Mouse (Mus musculus): ENCODE data around the gene Nubpl. TPM values are rescaled to one million over a fixed set of nuclear protein-coding genes. Genes with fewer than 3 reads are reported as not detected.

Nubpl gene
- polyA plus RNA-seq, 1 experiment: 6.4 TPM

DNA sequence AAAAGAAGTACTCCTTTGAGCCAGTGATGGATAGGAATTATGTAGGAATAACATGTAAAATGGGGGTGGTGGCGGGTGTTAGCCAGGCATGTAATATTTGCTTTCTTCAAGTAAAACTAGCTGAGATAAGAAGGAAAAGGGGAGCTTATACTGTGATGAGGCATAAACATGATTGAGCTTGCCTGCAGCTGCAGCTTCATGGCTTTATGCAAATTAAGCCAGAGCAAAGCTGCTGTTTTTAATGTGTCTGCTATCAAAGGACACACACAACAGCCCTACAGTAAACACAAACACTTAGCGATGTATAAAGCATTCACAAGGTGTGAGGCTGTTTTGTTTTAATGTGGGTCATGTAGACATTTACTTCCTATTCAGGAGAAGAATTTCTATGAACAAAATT lies 196.4 kb downstream of the Nubpl start:
- H3K79me3 ChIP-seq (ENCODE audit: low read depth): no peaks in the 10 kb centered on the region
- no peaks in the 10 kb centered on the region for H3K27me3 ChIP-seq (ENCODE audit: control insufficient read depth, insufficient read depth, insufficient read length)
- TF ChIP-seq MAX (IDR thresholded peaks at IDR 0.05) (no peak), CTCF (IDR thresholded peaks at IDR 0.05; ENCODE audit: control insufficient read depth, insufficient read depth, insufficient read length) (no peak), MYOG (IDR thresholded peaks at IDR 0.05; ENCODE audit: control insufficient read depth, extremely low read depth, insufficient read length) (no peak), FOSL1 (IDR thresholded peaks at IDR 0.05; ENCODE audit: insufficient read depth, low read length, poor library complexity, severe bottlenecking) (no peak), MYOD1 (IDR thresholded peaks at IDR 0.05; ENCODE audit: control insufficient read depth, insufficient read length, low read depth) (no peak), USF1 (IDR thresholded peaks at IDR 0.05; ENCODE audit: low read depth) (no peak), CEBPB (IDR thresholded peaks at IDR 0.05; ENCODE audit: low read depth) (no peak)
- no peak overlapping the region for H3K4me3 ChIP-seq (ENCODE audit: insufficient read depth, poor library complexity, severe bottlenecking)
- no peaks in the 10 kb centered on the region for H3K36me3 ChIP-seq (ENCODE audit: control insufficient read depth, insufficient read depth)
- no peaks in the 10 kb centered on the region for H3K79me2 ChIP-seq (ENCODE audit: control insufficient read depth, insufficient read depth)
- no peak overlapping the region for H3ac ChIP-seq (ENCODE audit: control insufficient read depth, insufficient read length, low read depth)

DNA sequence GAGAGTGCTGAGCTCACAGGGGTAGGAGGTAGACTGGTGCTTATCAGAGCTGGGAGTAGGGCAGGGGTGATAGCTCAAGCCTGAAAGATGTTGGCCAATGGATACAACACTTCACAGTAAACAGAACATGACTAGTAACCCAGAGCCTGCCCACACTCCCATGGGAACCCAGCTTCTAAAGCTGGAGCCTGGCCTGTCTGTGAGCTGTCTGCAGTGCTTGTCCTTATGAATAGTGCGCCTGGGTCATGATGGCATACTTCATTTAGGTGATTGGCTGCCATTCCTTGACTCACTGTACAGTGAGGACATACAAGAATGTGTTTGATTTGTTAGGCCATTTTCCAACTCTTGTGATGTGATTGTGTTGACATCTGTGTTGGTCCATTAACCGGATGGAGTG lies 200.5 kb downstream of the Nubpl start:
- TF ChIP-seq MYOD1 (IDR thresholded peaks at IDR 0.05; ENCODE audit: control insufficient read depth, insufficient read length, low read depth): no peak
- TF ChIP-seq MAX (IDR thresholded peaks at IDR 0.05): no peak
- no peak for TF ChIP-seq CEBPB (IDR thresholded peaks at IDR 0.05; ENCODE audit: low read depth)
- no peak for TF ChIP-seq USF1 (IDR thresholded peaks at IDR 0.05; ENCODE audit: low read depth)
- no peak for TF ChIP-seq CTCF (IDR thresholded peaks at IDR 0.05; ENCODE audit: control insufficient read depth, insufficient read depth, insufficient read length)
- no peak for TF ChIP-seq MYOG (IDR thresholded peaks at IDR 0.05; ENCODE audit: control insufficient read depth, extremely low read depth, insufficient read length)
- no peak for TF ChIP-seq FOSL1 (IDR thresholded peaks at IDR 0.05; ENCODE audit: insufficient read depth, low read length, poor library complexity, severe bottlenecking)
- no peak overlapping the region for H3K4me3 ChIP-seq (ENCODE audit: insufficient read depth, poor library complexity, severe bottlenecking)
- H3K79me3 ChIP-seq (ENCODE audit: low read depth): no peaks in the 10 kb centered on the region
- no peak overlapping the region for H3ac ChIP-seq (ENCODE audit: control insufficient read depth, insufficient read length, low read depth)
- H3K79me2 ChIP-seq (ENCODE audit: control insufficient read depth, insufficient read depth): no peaks in the 10 kb centered on the region
- H3K36me3 ChIP-seq (ENCODE audit: control insufficient read depth, insufficient read depth): no peaks in the 10 kb centered on the region
- no peaks in the 10 kb centered on the region for H3K27me3 ChIP-seq (ENCODE audit: control insufficient read depth, insufficient read depth, insufficient read length)

DNA sequence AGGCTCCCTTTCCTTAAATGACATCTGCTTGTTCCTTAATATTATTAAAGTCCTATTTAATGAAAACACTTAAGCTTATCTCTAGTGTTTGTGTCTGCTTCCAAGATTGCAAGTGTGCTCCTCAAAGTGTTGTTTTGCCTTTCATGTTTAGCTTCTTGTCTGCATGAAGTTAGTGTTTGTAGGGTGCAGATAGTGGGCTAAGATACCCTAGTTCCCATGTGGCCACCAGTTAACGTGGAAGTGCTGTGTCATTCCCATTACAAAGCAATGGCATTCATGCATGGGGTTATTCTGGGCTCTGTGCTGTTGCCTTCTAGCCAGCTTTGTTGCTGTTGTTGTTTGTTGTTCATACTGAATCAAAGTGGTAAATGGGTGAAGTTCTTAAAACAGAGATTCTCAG lies 201.1 kb downstream of the Nubpl start:
- Histone ChIP-seq H3K4me3 (ENCODE audit: insufficient read depth, poor library complexity, severe bottlenecking) (no peak overlapping the region), H3ac (ENCODE audit: control insufficient read depth, insufficient read length, low read depth) (no peak overlapping the region), H3K27me3 (ENCODE audit: control insufficient read depth, insufficient read depth, insufficient read length) (no peaks in the 10 kb centered on the region), H3K79me3 (ENCODE audit: low read depth) (no peaks in the 10 kb centered on the region), H3K36me3 (ENCODE audit: control insufficient read depth, insufficient read depth) (no peaks in the 10 kb centered on the region), H3K79me2 (ENCODE audit: control insufficient read depth, insufficient read depth) (no peaks in the 10 kb centered on the region)
- TF ChIP-seq CEBPB (IDR thresholded peaks at IDR 0.05; ENCODE audit: low read depth): no peak
- no peak for TF ChIP-seq USF1 (IDR thresholded peaks at IDR 0.05; ENCODE audit: low read depth)
- TF ChIP-seq FOSL1 (IDR thresholded peaks at IDR 0.05; ENCODE audit: insufficient read depth, low read length, poor library complexity, severe bottlenecking): no peak
- TF ChIP-seq MYOD1 (IDR thresholded peaks at IDR 0.05; ENCODE audit: control insufficient read depth, insufficient read length, low read depth): no peak
- no peak for TF ChIP-seq MAX (IDR thresholded peaks at IDR 0.05)

DNA sequence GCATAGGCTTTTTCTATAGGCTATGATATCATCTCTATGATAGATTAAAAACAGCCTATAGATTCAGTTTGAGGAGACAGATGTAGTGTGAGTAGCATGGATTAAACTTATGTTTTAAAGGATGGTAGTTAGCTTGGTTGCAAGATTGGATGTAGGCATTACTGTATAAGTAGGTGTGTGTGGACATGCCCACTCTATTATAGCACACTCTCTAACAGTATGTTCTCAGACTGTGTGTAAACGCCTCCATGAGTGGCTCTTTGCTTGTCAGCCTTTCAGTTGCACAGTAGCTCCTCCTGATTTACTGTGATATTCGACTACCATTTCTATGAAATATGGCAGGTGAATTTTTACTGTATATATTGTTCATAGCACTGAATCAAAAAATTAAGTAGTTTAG lies 205.4 kb downstream of the Nubpl start:
- no peak for TF ChIP-seq CEBPB (IDR thresholded peaks at IDR 0.05; ENCODE audit: low read depth)
- TF ChIP-seq MYOD1 (IDR thresholded peaks at IDR 0.05; ENCODE audit: control insufficient read depth, insufficient read length, low read depth): no peak
- no peak for TF ChIP-seq FOSL1 (IDR thresholded peaks at IDR 0.05; ENCODE audit: insufficient read depth, low read length, poor library complexity, severe bottlenecking)
- TF ChIP-seq CTCF (IDR thresholded peaks at IDR 0.05; ENCODE audit: control insufficient read depth, insufficient read depth, insufficient read length): no peak
- no peak for TF ChIP-seq MYOG (IDR thresholded peaks at IDR 0.05; ENCODE audit: control insufficient read depth, extremely low read depth, insufficient read length)
- no peak for TF ChIP-seq MAX (IDR thresholded peaks at IDR 0.05)
- no peak for TF ChIP-seq USF1 (IDR thresholded peaks at IDR 0.05; ENCODE audit: low read depth)
- Histone ChIP-seq H3K4me3 (ENCODE audit: insufficient read depth, poor library complexity, severe bottlenecking) (no peak overlapping the region), H3ac (ENCODE audit: control insufficient read depth, insufficient read length, low read depth) (no peak overlapping the region), H3K79me2 (ENCODE audit: control insufficient read depth, insufficient read depth) (no peaks in the 10 kb centered on the region), H3K79me3 (ENCODE audit: low read depth) (no peaks in the 10 kb centered on the region), H3K27me3 (ENCODE audit: control insufficient read depth, insufficient read depth, insufficient read length) (no peaks in the 10 kb centered on the region), H3K36me3 (ENCODE audit: control insufficient read depth, insufficient read depth) (peaks cover 4% of the 10 kb centered on the region)

DNA sequence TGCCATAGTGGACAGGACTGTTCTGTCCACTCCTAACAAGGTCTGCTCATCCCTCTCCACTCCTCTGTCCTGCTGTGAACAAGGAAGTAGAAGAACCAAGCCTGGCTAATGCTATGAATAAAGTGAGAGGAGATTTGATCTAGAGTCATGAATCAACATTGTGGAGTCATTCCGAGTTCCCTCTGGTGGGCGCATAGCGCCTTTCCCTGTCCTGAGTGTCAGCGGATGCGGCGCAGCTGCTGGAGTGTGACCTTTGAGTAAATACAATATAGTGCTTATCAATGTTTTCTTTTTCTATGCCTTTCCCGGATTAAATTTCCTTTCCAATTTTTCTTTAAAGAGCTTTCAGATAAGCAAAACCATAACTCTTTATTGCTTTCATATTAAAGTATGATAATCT lies 208.8 kb downstream of the Nubpl start:
- TF ChIP-seq MYOD1 (IDR thresholded peaks at IDR 0.05; ENCODE audit: control insufficient read depth, insufficient read length, low read depth): no peak
- TF ChIP-seq MYOG (IDR thresholded peaks at IDR 0.05; ENCODE audit: control insufficient read depth, extremely low read depth, insufficient read length): no peak
- TF ChIP-seq CTCF (IDR thresholded peaks at IDR 0.05; ENCODE audit: control insufficient read depth, insufficient read depth, insufficient read length): no peak
- TF ChIP-seq CEBPB (IDR thresholded peaks at IDR 0.05; ENCODE audit: low read depth): no peak
- TF ChIP-seq USF1 (IDR thresholded peaks at IDR 0.05; ENCODE audit: low read depth): no peak
- TF ChIP-seq MAX (IDR thresholded peaks at IDR 0.05): no peak
- TF ChIP-seq FOSL1 (IDR thresholded peaks at IDR 0.05; ENCODE audit: insufficient read depth, low read length, poor library complexity, severe bottlenecking): no peak
- Histone ChIP-seq H3K4me3 (ENCODE audit: insufficient read depth, poor library complexity, severe bottlenecking) (no peak overlapping the region), H3K27me3 (ENCODE audit: control insufficient read depth, insufficient read depth, insufficient read length) (no peaks in the 10 kb centered on the region), H3K36me3 (ENCODE audit: control insufficient read depth, insufficient read depth) (peaks cover 4% of the 10 kb centered on the region), H3ac (ENCODE audit: control insufficient read depth, insufficient read length, low read depth) (no peak overlapping the region), H3K79me3 (ENCODE audit: low read depth) (no peaks in the 10 kb centered on the region), H3K79me2 (ENCODE audit: control insufficient read depth, insufficient read depth) (no peaks in the 10 kb centered on the region)

DNA sequence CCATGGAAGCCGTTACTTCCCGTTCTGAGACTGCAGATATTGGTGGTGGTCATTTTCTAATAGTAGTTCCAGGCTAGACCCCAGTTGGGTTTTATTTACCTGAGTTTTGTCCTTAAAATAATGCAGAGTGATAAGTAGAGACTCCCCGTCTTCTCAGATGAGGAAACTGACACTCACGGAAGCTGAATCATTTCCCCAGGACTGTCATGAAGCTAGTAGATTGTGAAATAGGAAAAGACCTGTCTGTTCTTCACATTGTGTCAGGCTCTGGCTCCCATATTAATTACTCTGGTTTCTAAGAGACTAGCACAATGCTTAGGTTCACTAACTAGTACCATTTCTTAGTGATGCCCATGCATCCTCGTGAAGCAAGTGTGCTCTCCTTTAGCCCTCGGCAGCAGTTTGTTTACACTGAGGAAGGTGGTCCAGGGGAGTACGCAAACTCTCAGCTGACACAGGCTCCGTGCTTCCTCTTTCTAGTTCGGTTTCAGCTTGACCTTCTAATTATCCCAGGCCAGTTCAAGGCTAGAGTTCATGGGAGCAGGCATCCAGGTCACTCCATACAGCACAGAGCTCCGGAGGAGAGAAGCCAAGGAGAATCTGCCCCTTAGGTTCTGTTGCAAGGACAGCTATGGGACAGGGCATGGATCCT lies 209.9 kb downstream of the Nubpl start:
- Histone ChIP-seq H3K36me3 (ENCODE audit: control insufficient read depth, insufficient read depth) (peaks cover 4% of the 10 kb centered on the region), H3ac (ENCODE audit: control insufficient read depth, insufficient read length, low read depth) (no peak overlapping the region), H3K4me3 (ENCODE audit: insufficient read depth, poor library complexity, severe bottlenecking) (no peak overlapping the region), H3K27me3 (ENCODE audit: control insufficient read depth, insufficient read depth, insufficient read length) (no peaks in the 10 kb centered on the region), H3K79me3 (ENCODE audit: low read depth) (no peaks in the 10 kb centered on the region), H3K79me2 (ENCODE audit: control insufficient read depth, insufficient read depth) (no peaks in the 10 kb centered on the region)
- no peak for TF ChIP-seq FOSL1 (IDR thresholded peaks at IDR 0.05; ENCODE audit: insufficient read depth, low read length, poor library complexity, severe bottlenecking)
- TF ChIP-seq USF1 (IDR thresholded peaks at IDR 0.05; ENCODE audit: low read depth): no peak
- no peak for TF ChIP-seq MYOD1 (IDR thresholded peaks at IDR 0.05; ENCODE audit: control insufficient read depth, insufficient read length, low read depth)
- TF ChIP-seq CEBPB (IDR thresholded peaks at IDR 0.05; ENCODE audit: low read depth): no peak
- TF ChIP-seq MAX (IDR thresholded peaks at IDR 0.05): no peak
- TF ChIP-seq CTCF (IDR thresholded peaks at IDR 0.05; ENCODE audit: control insufficient read depth, insufficient read depth, insufficient read length): no peak
- no peak for TF ChIP-seq MYOG (IDR thresholded peaks at IDR 0.05; ENCODE audit: control insufficient read depth, extremely low read depth, insufficient read length)

Measured in C2C12 (cell line).